Mouse (Mus musculus): ENCODE data around the gene Mbl1.

Gene Mbl1

DNA sequence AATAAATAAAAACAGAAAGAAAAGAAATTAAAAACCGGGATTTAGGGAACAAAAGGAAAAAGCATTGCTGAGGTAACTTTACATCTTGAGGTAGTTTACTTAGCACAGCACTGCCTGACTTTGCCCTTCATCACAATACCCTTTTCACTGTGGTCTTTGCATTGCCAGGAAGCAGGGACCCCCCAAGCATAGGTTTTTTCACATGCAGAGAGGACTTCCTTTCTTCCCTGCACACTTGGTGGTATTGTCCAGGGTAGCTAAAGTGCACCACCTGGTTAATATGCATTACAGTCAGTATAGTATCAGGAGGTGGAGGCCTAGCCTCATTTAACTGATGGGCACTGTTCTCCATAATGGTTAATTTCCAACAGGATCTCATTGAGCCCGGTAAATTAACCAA, 38.2 kb downstream of the Mbl1 start:
- no peak for DNase-seq (ENCODE audit: low spot score)

DNA sequence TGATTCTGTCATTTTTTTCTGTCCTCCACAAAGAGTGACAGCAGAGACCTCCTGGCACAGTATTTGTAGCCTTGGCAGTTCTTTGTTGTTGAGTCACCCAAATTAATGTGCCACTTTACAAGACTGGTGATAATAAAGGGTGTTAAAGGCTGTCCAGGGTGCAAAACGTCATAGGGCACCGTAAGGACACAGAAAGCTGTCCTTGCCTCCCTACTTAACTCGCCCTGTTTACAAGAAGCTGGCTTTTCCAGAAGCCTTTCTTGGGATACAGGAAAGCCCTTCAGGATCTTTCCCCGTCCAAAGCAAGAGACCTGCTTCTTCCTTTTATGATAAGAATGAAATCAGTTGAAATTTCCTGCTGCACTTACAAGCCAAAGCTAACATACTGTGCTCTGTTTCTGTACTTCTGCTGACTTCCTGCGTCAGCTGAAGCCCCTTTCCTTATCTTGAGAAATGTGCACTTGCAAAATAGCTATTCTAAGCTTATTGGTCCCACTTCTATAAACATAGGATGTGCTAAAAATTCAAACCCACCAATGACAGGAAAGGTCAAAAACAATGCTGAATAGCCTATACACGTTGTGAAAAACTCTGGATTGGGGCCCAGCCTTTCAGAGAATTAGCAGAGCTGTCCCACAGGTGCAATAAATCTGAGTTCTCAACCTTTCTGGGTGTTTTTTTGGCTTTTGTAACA, 46.9 kb downstream of the Mbl1 start:
- no peak for DNase-seq (ENCODE audit: low spot score)
